Mouse (Mus musculus) thymus, adult 2 months (tissue): ENCODE results near the gene Draxin.

Experiments used
- CTCF ChIP-seq: fragments of 200-500 bp; IDR thresholded peaks from 2 replicates; pipeline ENCODE4 v1.5.1; 2012; ENCODE audit warnings: mild to moderate bottlenecking, control low read depth, low read length, moderate library complexity, borderline replicate concordance; ENCODE audit not compliant: control insufficient read depth, poor library complexity, insufficient read depth; ENCODE audit errors: extremely low read depth
- POLR2A ChIP-seq: fragments of 200-500 bp; IDR thresholded peaks from 2 replicates; pipeline ENCODE4 v1.6.1; 2012; ENCODE audit warnings: mild to moderate bottlenecking, low read length, control low read depth, moderate library complexity; ENCODE audit not compliant: control insufficient read depth, poor library complexity, insufficient read depth; ENCODE audit errors: extremely low read depth

GRCm38 (mm10) chr4:148081201-148081600, 49.3 kb downstream of the Draxin start:
- TF ChIP-seq CTCF (no peak), POLR2A (no peak)
